Mouse (Mus musculus): ENCODE measurements around the gene Zdhhc18. TPM values are rescaled to one million over a fixed set of nuclear protein-coding genes. Genes with fewer than 3 reads are reported as not detected.
A peak's percentile ranks its signal among the peaks of the same experiment; 100 is the strongest.
"Not testable (repeated sequence)": the region's sequence is repeated elsewhere in the genome, so short reads cannot be mapped to it uniquely, and the experiment has no call there.

Zdhhc18 gene
- total RNA-seq, 2 experiments from 2014 or later: 30.9 to 40.6 TPM

- intact Hi-C loops (cut with DNase I): no loop called here
- DNase-seq (ENCODE audit: low spot score in 2 of 2): no peak
These were observed 18.6 kb upstream of the Zdhhc18 start for GRCm38 (mm10) chr4:133668537-133668936.

DNA sequence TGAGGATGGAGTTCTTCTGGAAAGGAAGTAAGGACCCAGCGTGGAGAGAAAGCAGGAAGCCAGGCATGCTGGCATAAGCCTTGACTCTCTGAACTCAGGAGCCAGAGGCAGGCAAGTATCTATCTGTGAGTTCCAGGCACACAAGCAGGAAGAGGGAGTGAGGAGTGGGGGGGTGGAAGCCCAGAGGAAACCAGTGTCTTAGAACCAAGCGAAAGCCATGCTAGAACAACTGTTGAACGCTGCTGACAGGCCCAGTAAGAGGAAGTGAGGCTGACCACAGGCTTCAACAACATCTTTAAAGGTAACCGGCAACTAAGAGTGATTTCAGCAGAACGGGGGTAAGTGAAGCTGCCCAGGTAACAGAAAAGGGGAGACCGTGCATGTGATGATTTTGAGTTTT lies 16.2 kb upstream of the Zdhhc18 start:
- intact Hi-C loops (cut with DNase I): no loop called here
- no peak for DNase-seq (ENCODE audit: low spot score in 2 of 2)

DNA sequence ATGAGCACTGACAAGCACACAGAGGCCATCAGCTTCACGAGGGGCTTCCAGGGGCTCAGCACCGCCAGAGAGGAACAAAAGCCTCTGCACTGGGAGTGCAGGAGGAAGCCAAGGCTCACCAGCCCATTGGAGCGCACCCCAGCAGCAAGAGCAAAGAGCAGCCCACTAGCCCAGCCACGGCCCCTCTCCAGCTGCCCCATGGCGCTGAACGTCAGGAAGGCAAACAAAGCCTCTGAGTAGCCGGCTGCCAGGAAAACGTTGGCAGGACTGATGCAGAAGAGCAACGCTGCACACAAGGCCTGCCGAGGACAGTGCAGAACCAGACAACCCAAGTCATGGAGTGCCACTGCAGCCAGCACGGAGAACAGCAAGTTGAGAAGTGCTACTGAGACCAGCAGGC lies 15.2 kb upstream of the Zdhhc18 start:
- DNase-seq (ENCODE audit: low spot score in 2 of 2): no peak
- intact Hi-C loops (cut with DNase I): no loop called here

DNA sequence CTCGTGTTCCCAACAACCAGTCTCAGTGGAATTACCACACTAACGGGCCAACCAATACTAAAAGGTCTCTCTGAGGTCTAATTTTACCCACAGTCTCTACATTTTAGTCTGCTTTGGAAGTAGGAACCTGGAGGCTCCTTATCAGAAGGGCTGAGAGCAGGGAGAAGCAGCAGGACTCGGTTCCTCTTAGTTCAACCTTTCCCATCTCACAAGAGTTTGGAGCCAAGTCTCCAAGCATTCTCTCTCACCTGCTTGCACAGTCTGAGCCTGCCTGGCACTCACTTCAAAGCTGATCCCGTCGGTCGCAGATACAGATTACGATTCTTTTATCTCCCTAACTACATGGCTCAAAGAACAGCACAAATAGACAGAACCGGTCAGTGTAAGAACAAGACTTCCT lies 13.0 kb upstream of the Zdhhc18 start:
- DNase-seq (ENCODE audit: low spot score in 2 of 2): no peak

GRCm38 (mm10) chr4:133662421-133662820 lies 12.5 kb upstream of the Zdhhc18 start:
- intact Hi-C loops (cut with DNase I): no loop called here
- DNase-seq (ENCODE audit: low spot score in 2 of 2): no peak

More for the DNA sequence above, 13.0 kb upstream of the Zdhhc18 start:
- intact Hi-C loops (cut with DNase I): no loop called here

DNA sequence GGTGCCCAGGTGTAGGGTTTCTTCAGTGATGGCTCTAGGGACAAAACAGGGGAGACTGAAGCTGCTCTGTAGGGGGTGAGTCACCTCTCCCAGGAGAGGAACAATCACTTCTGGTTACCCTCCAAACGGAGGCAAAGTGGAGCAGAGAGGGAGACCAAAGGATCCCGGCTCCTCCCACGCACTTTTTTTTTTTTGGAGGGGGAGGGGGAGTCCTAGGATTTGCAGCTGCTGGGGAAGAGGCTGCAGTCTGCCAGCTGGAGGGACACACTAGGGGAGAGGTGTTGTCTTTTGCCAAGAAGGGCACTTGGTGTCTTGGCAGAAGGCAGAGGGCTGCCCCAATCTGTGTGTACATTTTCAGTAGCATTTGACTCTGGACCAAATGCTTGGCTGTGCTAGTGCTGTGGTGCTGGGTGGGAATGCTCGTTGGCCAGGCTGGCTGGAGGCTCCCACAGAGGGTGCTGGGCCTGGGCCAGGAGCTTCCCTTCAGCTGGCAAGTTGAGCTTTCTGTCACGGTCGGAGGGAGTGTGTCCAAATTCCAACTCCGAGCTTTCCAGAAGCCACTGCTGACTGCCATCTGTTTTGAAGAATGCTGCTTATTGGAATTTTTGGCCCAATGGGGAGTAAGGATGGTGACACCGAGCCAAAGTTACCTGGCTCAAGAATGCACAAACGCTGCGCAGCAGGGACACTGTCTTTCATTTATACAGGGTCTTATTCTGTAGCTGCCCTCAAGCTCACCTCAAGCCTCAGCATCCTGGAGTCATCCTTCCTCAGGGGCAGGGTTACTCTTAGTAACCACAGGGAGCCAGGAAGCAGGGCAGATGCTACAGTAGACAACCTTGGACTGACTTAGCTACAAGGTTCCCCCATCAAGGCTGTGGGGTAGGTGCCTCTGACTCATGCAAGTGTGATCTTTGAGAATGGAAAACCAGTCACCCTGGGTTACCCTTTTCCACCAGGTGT lies 10.5 kb upstream of the Zdhhc18 start:
- DNase-seq (ENCODE audit: low spot score in 2 of 2): peak; percentile 79 to 91
- intact Hi-C loops (cut with DNase I): no loop called here

- intact Hi-C loops (cut with DNase I): no loop called here
- peak in 1 of 2 experiments; percentile 51 for DNase-seq (ENCODE audit: low spot score in 2 of 2)
These were observed 9.7 kb upstream of the Zdhhc18 start for GRCm38 (mm10) chr4:133659497-133660192.

DNA sequence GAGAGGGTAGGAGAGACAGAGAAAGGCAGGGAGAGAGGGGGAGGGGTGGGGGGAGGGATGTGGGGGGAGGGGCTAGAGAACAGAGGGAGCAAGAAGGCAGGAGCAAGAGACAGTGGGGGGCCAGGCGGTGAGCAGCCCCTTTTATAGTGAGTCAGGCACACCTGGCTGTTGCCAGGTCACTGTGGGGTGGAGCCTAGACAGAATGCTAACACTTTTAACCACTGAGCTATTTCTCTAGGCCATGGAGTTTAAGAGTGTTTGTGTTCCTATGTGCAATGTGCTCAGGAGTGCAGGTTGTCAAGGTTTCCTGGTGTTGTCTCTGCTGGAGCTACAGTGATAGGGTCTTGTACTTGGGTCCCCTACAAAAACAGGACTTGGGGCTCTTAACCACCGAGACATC lies 8.8 kb upstream of the Zdhhc18 start:
- intact Hi-C loops (cut with DNase I): no loop called here
- no peak for DNase-seq (ENCODE audit: low spot score in 2 of 2)

- DNase-seq (ENCODE audit: low spot score in 2 of 2): no peak
- intact Hi-C loops (cut with DNase I): no loop called here
These were observed 8.0 kb upstream of the Zdhhc18 start for GRCm38 (mm10) chr4:133657829-133658458.

- intact Hi-C loops (cut with DNase I): no loop called here
These were observed 7.0 kb upstream of the Zdhhc18 start for GRCm38 (mm10) chr4:133656997-133657396.

DNA sequence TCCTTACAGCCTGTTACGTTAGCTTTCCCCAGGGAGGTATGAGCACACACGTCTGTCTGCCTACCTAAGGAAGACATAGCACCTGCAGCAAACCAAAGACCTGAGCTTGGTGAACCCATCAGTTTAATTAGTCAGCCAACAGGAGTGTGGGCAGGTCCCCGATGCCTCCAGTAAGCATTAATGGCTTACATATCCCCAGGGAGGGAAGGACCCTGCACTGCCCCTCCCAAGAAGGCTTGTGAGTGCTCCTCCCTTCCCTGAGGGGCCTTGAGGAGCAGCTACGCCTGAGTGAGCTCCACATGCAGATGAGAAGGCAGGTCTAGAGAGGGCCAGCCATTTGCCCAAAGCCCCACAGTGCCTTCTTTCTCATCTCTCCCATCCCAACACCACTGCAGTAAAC lies 6.3 kb upstream of the Zdhhc18 start:
- DNase-seq (ENCODE audit: low spot score in 2 of 2): no peak
- intact Hi-C loops (cut with DNase I): no loop called here

More at GRCm38 (mm10) chr4:133656997-133657396, 7.0 kb upstream of the Zdhhc18 start:
- no peak for DNase-seq (ENCODE audit: low spot score in 2 of 2)

DNA sequence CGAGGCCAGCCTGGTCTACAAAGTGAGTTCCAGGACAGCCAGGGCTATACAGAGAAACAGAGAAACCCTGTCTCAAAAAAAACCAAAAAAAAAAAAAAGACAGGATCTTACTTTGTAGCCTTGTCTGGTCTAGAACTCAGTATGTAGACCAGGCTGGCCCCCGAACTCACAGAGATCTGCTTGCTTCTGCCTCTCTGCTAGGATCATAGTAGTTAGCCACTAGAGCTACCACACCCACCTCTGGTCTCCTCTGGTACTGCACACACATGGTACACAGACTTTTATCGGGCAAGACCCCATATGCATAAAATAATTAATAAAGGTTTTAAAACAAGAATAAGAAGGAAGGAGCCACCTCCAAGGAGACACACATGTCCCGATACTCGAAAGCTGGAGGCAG lies 4.1 kb upstream of the Zdhhc18 start:
- intact Hi-C loops (cut with DNase I); DNase-seq (ENCODE audit: low spot score in 2 of 2): not testable (repeated sequence)

- DNase-seq (ENCODE audit: low spot score in 2 of 2): no peak
- intact Hi-C loops (cut with DNase I): no loop called here
These were observed 2.8 kb upstream of the Zdhhc18 start for GRCm38 (mm10) chr4:133652746-133653145.

- no peak for DNase-seq (ENCODE audit: low spot score in 2 of 2)
- intact Hi-C loops (cut with DNase I): no loop called here
These were observed 2.0 kb upstream of the Zdhhc18 start for GRCm38 (mm10) chr4:133651986-133652385.

GRCm38 (mm10) chr4:133651445-133651844 lies 1.5 kb upstream of the Zdhhc18 start:
- DNase-seq (ENCODE audit: low spot score in 2 of 2): no peak
- intact Hi-C loops (cut with DNase I): no loop called here

DNA sequence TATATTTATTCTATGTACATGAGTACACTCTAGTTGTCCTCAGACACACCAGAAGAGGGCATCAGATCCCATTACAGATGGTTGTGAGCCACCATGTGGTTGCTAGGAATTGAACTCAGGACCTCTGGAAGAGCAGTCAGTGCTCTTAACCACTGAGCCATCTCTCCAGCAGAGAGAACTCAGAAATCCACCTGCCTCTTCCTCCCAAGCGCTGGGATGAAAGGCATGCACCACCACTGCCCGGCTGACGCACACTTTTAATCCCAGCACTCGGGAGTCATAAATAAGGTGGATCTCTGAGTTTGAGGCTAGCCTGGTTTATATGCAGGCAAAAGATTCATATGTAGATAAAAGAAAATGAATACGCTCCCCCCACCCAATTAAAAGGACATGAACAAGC lies 490 bp downstream of the Zdhhc18 start:
- intact Hi-C loops (cut with DNase I); DNase-seq (ENCODE audit: low spot score in 2 of 2): not testable (repeated sequence)

DNA sequence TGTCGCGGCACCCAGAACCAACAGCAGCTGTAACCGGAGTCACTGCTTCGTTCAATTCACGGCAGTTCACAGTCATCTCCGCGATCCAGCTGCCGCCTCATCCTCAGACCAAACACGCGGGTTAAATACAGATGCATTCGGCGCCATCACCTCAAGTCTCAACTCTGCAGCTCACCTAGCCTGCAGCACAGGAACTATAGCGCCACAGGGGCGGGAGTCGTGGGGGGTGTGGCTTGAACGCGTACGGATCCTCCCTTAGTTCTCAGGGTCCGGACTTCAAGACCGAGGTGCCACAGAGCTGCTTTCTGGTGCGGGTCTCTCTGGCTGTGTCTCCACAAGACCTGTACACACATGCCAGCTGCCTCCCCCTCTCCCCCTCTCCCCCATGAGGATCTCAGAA lies 4.3 kb downstream of the Zdhhc18 start:
- no peak for DNase-seq (ENCODE audit: low spot score in 2 of 2)
- intact Hi-C loops (cut with DNase I): no loop called here

GRCm38 (mm10) chr4:133645195-133645594 lies 4.8 kb downstream of the Zdhhc18 start:
- no peak for DNase-seq (ENCODE audit: low spot score in 2 of 2)
- intact Hi-C loops (cut with DNase I): no loop called here

GRCm38 (mm10) chr4:133634043-133634410 lies 15.9 kb downstream of the Zdhhc18 start:
- intact Hi-C loops (cut with DNase I): no loop called here
- DNase-seq (ENCODE audit: low spot score in 2 of 2): no peak

- intact Hi-C loops (cut with DNase I): no loop called here
- DNase-seq (ENCODE audit: low spot score in 2 of 2): peak; percentile 85 to 86
These were observed 16.5 kb downstream of the Zdhhc18 start for GRCm38 (mm10) chr4:133633332-133634042.
